Mouse (Mus musculus): ENCODE data around the gene Olfr286.

The Olfr286 gene

GRCm38 (mm10) chr15:98234350-98234749, at the start of gene Olfr286:
Gene Olfr286 (minus strand): TSS chr15:98234450.
- no peak for DNase-seq (ENCODE audit: low read depth, low spot score)

- DNase-seq (ENCODE audit: low read depth, low spot score), result no peak
These were observed 23.5 kb upstream of the Olfr286 start for GRCm38 (mm10) chr15:98257776-98258175.

- no peak for DNase-seq (ENCODE audit: low read depth, low spot score)
These were observed 22.9 kb upstream of the Olfr286 start, which contains the start of gene H1fnt for GRCm38 (mm10) chr15:98257193-98257592. Gene H1fnt (minus strand): TSS chr15:98257293.

- no peak for DNase-seq (ENCODE audit: low read depth, low spot score)
These were observed 22.0 kb upstream of the Olfr286 start for GRCm38 (mm10) chr15:98256271-98256670.

GRCm38 (mm10) chr15:98235442-98235841, 1.2 kb upstream of the Olfr286 start:
- DNase-seq (ENCODE audit: low read depth, low spot score), result no peak

GRCm38 (mm10) chr15:98226096-98226495, 8.2 kb downstream of the Olfr286 start:
- DNase-seq (ENCODE audit: low read depth, low spot score), result no peak

- DNase-seq (ENCODE audit: low read depth, low spot score), result no peak
These were observed 8.6 kb downstream of the Olfr286 start for GRCm38 (mm10) chr15:98225610-98226009.

GRCm38 (mm10) chr15:98222377-98222776, 11.9 kb downstream of the Olfr286 start:
- no peak for DNase-seq (ENCODE audit: low read depth, low spot score)

- no peak for DNase-seq (ENCODE audit: low read depth, low spot score)
These were observed 13.4 kb downstream of the Olfr286 start, which contains the start of the genes Gm44579 and Olfr287 for GRCm38 (mm10) chr15:98220877-98221276. Gene Gm44579 (minus strand): TSS chr15:98220977. Gene Olfr287 (minus strand): TSS chr15:98221056.

- DNase-seq (ENCODE audit: low read depth, low spot score), result no peak
These were observed 20.1 kb downstream of the Olfr286 start for GRCm38 (mm10) chr15:98214130-98214529.

- DNase-seq (ENCODE audit: low read depth, low spot score), result no peak
These were observed 20.8 kb downstream of the Olfr286 start for GRCm38 (mm10) chr15:98213336-98213870.

GRCm38 (mm10) chr15:98209676-98210075, 24.6 kb downstream of the Olfr286 start:
- DNase-seq (ENCODE audit: low read depth, low spot score), result no peak

GRCm38 (mm10) chr15:98195442-98195841, 38.8 kb downstream of the Olfr286 start, which contains the start of gene Olfr288:
Gene Olfr288 (minus strand): TSS chr15:98195542.
- no peak for DNase-seq (ENCODE audit: low read depth, low spot score)

GRCm38 (mm10) chr15:98184456-98184855, 49.8 kb downstream of the Olfr286 start:
- DNase-seq (ENCODE audit: low read depth, low spot score), result no peak

GRCm38 (mm10) chr15:98181856-98182570, 52.2 kb downstream of the Olfr286 start:
- DNase-seq (ENCODE audit: low read depth, low spot score), result no peak

GRCm38 (mm10) chr15:98181132-98181711, 53.0 kb downstream of the Olfr286 start:
- DNase-seq (ENCODE audit: low read depth, low spot score), result peak; percentile 94

- DNase-seq (ENCODE audit: low read depth, low spot score), result no peak
These were observed 53.6 kb downstream of the Olfr286 start for GRCm38 (mm10) chr15:98180567-98181131.

GRCm38 (mm10) chr15:98177320-98177719, 56.9 kb downstream of the Olfr286 start:
- no peak for DNase-seq (ENCODE audit: low read depth, low spot score)
